27 mouse cellular contexts compared by ENCODE assay signal in genomic region chr7:45820913-45821312, GRCm38 (mm10). TPM values are rescaled to one million over a fixed set of nuclear protein-coding genes. Genes with fewer than 3 reads are reported as not detected.
A peak's percentile ranks its signal among the peaks of the same experiment; 100 is the strongest.
DNase-seq lines count a peak whose midpoint lies in the region; ATAC-seq and TF ChIP-seq lines count a peak whose summit lies in the region.
"Had no signal": no experiment of that assay in that cellular context is flagged by ENCODE, and none has a peak within 500 bp of the region (broad histone marks: within the 10 kb centered on the region; RNA-seq: fewer than 3 reads in every experiment).

No protein-coding gene starts in this region.

- in situ Hi-C loops in Patski (cut with MboI; ENCODE audit: low pct_unique_long_range_greater_than_20kb), result no loop called here

- POLR2A ChIA-PET in Patski (lab: Charles Lee), result no interaction called here

- H3K4me1 ChIP-seq in midbrain, postnatal 0 days (ENCODE audit: insufficient read depth, low read length), result no peaks in the 10 kb centered on the region

- ATAC-seq in Patski, result peak; percentile 70
- ATAC-seq in midbrain, postnatal 0 days (ENCODE audit: low FRiP score), result no peak
- ATAC-seq: CD4-positive, CD25-positive, alpha-beta regulatory T cell, adult 4 months; forebrain, embryonic 14.5 days; forebrain, embryonic 16.5 days had no signal

- CTCF ChIA-PET in Patski (lab: Charles Lee), result interaction anchor here (0.8 kb wide), 1 partner anchor 10 kb away, joined by 3 read pairs; the partner anchor contains the start of gene Grwd1

- H3K36me3 ChIP-seq in midbrain, postnatal 0 days (ENCODE audit: insufficient read depth, low read length), result peaks cover 22% of the 10 kb centered on the region

- no peak for TF ChIP-seq CTCF in Patski (IDR thresholded peaks at IDR 0.05)
- no peak for TF ChIP-seq CTCF in midbrain, postnatal 0 days (IDR thresholded peaks at IDR 0.05)

- no peak overlapping the region for H3K4me2 ChIP-seq in midbrain, postnatal 0 days (ENCODE audit: low read depth, low read length, poor library complexity, severe bottlenecking)
- H3K4me2 ChIP-seq: embryonic facial prominence, embryonic 12.5 days; forebrain, embryonic 12.5 days had no signal

- no peaks in the 10 kb centered on the region for H3K27me3 ChIP-seq in Patski
- no peaks in the 10 kb centered on the region for H3K27me3 ChIP-seq in midbrain, postnatal 0 days (ENCODE audit: insufficient read depth, low read length)
- H3K27me3 ChIP-seq: CH12.LX had no signal

- no peaks in the 10 kb centered on the region for H3K9me3 ChIP-seq in midbrain, postnatal 0 days (ENCODE audit: low read length)
- H3K9me3 ChIP-seq: embryonic facial prominence, embryonic 10.5 days; embryonic facial prominence, embryonic 12.5 days; forebrain, embryonic 10.5 days; forebrain, embryonic 12.5 days; G1E had no signal

- H3K27ac ChIP-seq in midbrain, postnatal 0 days (ENCODE audit: low read depth, low read length), result no peak overlapping the region
- H3K27ac ChIP-seq: embryonic facial prominence, embryonic 10.5 days; embryonic facial prominence, embryonic 12.5 days; forebrain, embryonic 10.5 days; forebrain, embryonic 12.5 days had no signal

- H3K4me3 ChIP-seq in midbrain, postnatal 0 days (ENCODE audit: low read depth, low read length), result no peak overlapping the region
- H3K4me3 ChIP-seq: embryonic facial prominence, embryonic 10.5 days; embryonic facial prominence, embryonic 12.5 days; erythroblast, embryonic 14.5 days; forebrain, embryonic 10.5 days; forebrain, embryonic 12.5 days had no signal

- DNase-seq in 3134 (ENCODE audit: extremely low read depth, insufficient read length, low spot score) (peak; percentile 66), Patski (ENCODE audit: low read depth, low spot score) (peak; percentile 58)
- peak; percentile 83 for DNase-seq in Muller cell, postnatal 12 days (ENCODE audit: inconsistent ontology term)
- DNase-seq in thymus, postnatal 14 days, result no peak
- no peak for DNase-seq in midbrain, postnatal 0 days (ENCODE audit: low spot score)
- no peak for DNase-seq in embryo, embryonic 9.5 days (ENCODE audit: extremely low spot score)
- DNase-seq: adrenal gland, adult 2 months; adrenal gland, postnatal 14 days; adrenal gland, postnatal 36 days; B cell, adult 2 months; cerebellum, adult 11-12 months; cerebellum, adult 2 months; cerebellum, adult 9-11 months; cerebellum, postnatal 14 days; cerebellum, postnatal 36 days; embryo, embryonic 11 days had no signal

- H3K9ac ChIP-seq in midbrain, postnatal 0 days (replicated peaks; ENCODE audit: low read length, poor library complexity, severe bottlenecking), result no peak overlapping the region
- H3K9ac ChIP-seq: embryonic facial prominence, embryonic 12.5 days; forebrain, embryonic 12.5 days had no signal

RNA-seq across cellular contexts. Expression of gene Kcnj14, which starts 3.7 kb away (rescaled TPM):
- 16.6 TPM for polyA plus RNA-seq in Patski (2021)
- 0.71 and 2.1 TPM in 2 replicates for total RNA-seq in midbrain, postnatal 0 days (2014; rRNA removed)
- 1.5 TPM in 2 replicates for polyA plus RNA-seq in midbrain, postnatal 0 days (2015; fragmentation: Nextera tagmentation; extraction: Ambion mirVana)
- total RNA-seq: common myeloid progenitor, adult 5-6 weeks had no signal
- polyA plus RNA-seq: CD4-positive, CD25-positive, alpha-beta regulatory T cell, adult 4 months had no signal

RNA-seq across cellular contexts. Expression of gene Cyth2, which starts 6.5 kb away (rescaled TPM):
- 149 TPM for polyA plus RNA-seq in Patski (2021)
- total RNA-seq in midbrain, postnatal 0 days (2014; rRNA removed), result 210 and 223 TPM in 2 replicates
- 219 and 236 TPM in 2 replicates for polyA plus RNA-seq in midbrain, postnatal 0 days (2015; fragmentation: Nextera tagmentation; extraction: Ambion mirVana)

RNA-seq across cellular contexts. Expression of gene Grwd1, which starts 9.8 kb away (rescaled TPM):
- 32.6 TPM for polyA plus RNA-seq in Patski (2021)
- total RNA-seq in midbrain, postnatal 0 days (2014; rRNA removed), result 31.3 and 34.2 TPM in 2 replicates
- 48.7 and 52.9 TPM in 2 replicates for polyA plus RNA-seq in midbrain, postnatal 0 days (2015; fragmentation: Nextera tagmentation; extraction: Ambion mirVana)

RNA-seq across cellular contexts. Expression of gene Sult2b1, which starts 36.4 kb away (rescaled TPM):
- 1.4 TPM for polyA plus RNA-seq in Patski (2021)
- 5.0 and 5.1 TPM in 2 replicates for total RNA-seq in midbrain, postnatal 0 days (2014; rRNA removed)
- 5.6 and 6.1 TPM in 2 replicates for polyA plus RNA-seq in midbrain, postnatal 0 days (2015; fragmentation: Nextera tagmentation; extraction: Ambion mirVana)
- polyA plus RNA-seq: erythroblast, embryonic 14.5 days; G1E had no signal

RNA-seq across cellular contexts. Expression of gene Lmtk3, which starts 37.4 kb away (rescaled TPM):
- polyA plus RNA-seq in Patski (2021), result 12.0 TPM
- total RNA-seq in midbrain, postnatal 0 days (2014; rRNA removed), result 170 and 172 TPM in 2 replicates
- 13.7 and 19.1 TPM in 2 replicates for polyA plus RNA-seq in midbrain, postnatal 0 days (2015; fragmentation: Nextera tagmentation; extraction: Ambion mirVana)
- total RNA-seq: common myeloid progenitor, adult 5-6 weeks had no signal
- polyA plus RNA-seq: CD4-positive, CD25-positive, alpha-beta regulatory T cell, adult 4 months had no signal

Comparison
In these comparisons a context has a peak if more than half of its experiments do, and no peak if none do; other contexts are left out.
1. DNase-seq: peak in 3134 (single experiment), Muller cell, postnatal 12 days (single experiment) and Patski (single experiment); none in thymus, postnatal 14 days (single experiment), midbrain, postnatal 0 days (single experiment) and embryo, embryonic 9.5 days (single experiment).